Mouse (Mus musculus) kidney, postnatal 0 days (tissue): ENCODE results near the gene Ciao1. TPM values are rescaled to one million over a fixed set of nuclear protein-coding genes. Genes with fewer than 3 reads are reported as not detected.
"Not testable (repeated sequence)": the region's sequence is repeated elsewhere in the genome, so short reads cannot be mapped to it uniquely, and the experiment has no call there.

ENCODE experiments used
- ATAC-seq: fragments of 200-750 bp; cut with Nextera tagmentation; replicated peaks from 2 replicates; pipeline ENCODE4 v1.8.0; 2017; ENCODE audit warnings: low read depth, moderate number of reproducible peaks, moderate TSS enrichment, moderate library complexity; ENCODE audit not compliant: low FRiP score
- DNase-seq: peaks from one replicate; pipeline ENCODE4 v3.0.0-alpha.2; 2016; ENCODE audit warnings: low spot score
- H3K27ac ChIP-seq: fragments of 300-500 bp; sonication (generic); 2 replicates; pipeline ENCODE4 v1.5.1; 2014; ENCODE audit warnings: mild to moderate bottlenecking
- H3K27me3 ChIP-seq: fragments of 300-500 bp; sonication (generic); 2 replicates; pipeline ENCODE4 v1.6.1; 2014; ENCODE audit warnings: low read length, mixed read lengths; ENCODE audit not compliant: insufficient read depth
- H3K36me3 ChIP-seq: fragments of 300-500 bp; sonication (generic); 2 replicates; pipeline ENCODE4 v1.6.1; 2014; ENCODE audit warnings: low read length, mixed read lengths; ENCODE audit not compliant: insufficient read depth
- H3K4me1 ChIP-seq: fragments of 300-500 bp; sonication (generic); replicated peaks from 2 replicates; pipeline ENCODE4 v1.6.1; 2014; ENCODE audit warnings: antibody characterized with exemption, low read length, mixed read lengths; ENCODE audit not compliant: insufficient read depth
- H3K4me2 ChIP-seq: fragments of 300-500 bp; sonication (generic); 2 replicates; pipeline ENCODE4 v1.6.1; 2014; ENCODE audit warnings: mild to moderate bottlenecking, low read length, moderate library complexity, mixed read lengths
- H3K4me3 ChIP-seq: fragments of 300-500 bp; sonication (generic); replicated peaks from 2 replicates; pipeline ENCODE4 v1.5.1; 2014; ENCODE audit warnings: low read depth, low read length
- H3K9ac ChIP-seq: fragments of 300-500 bp; sonication (generic); 2 replicates; pipeline ENCODE4 v1.6.1; 2014; ENCODE audit warnings: low read depth, low read length
- H3K9me3 ChIP-seq: fragments of 300-500 bp; sonication (generic); replicated peaks from 2 replicates; pipeline ENCODE4 v1.6.1; 2016; ENCODE audit warnings: low read length, inconsistent platforms, mixed read lengths
- CTCF ChIP-seq: IDR thresholded peaks from 2 replicates; pipeline ENCODE4 v1.5.1; 2016; ENCODE audit warnings: antibody characterized with exemption, low read depth, mild to moderate bottlenecking, moderate library complexity
- WGBS: fragments of 180-500 bp; shearing (Covaris S2); extraction: QIAGEN DNeasy Blood & Tissue Kit; methylation state at CpG from one replicate; pipeline ENCODE4 v1.1.7; 2014; 5-methylcytosine and 5-hydroxymethylcytosine counted together
- polyA plus RNA-seq: library from polyadenylated mRNA; unstranded; fragments of >200 nt; fragmentation: Nextera tagmentation; extraction: Ambion mirVana; gene quantifications from 2 replicates; pipeline ENCODE4 v1.2.1, GENCODE M21; 2015

Gene Ciao1
- polyA plus RNA-seq, 1 experiment from 2014 or later: 67.8 TPM

DNA sequence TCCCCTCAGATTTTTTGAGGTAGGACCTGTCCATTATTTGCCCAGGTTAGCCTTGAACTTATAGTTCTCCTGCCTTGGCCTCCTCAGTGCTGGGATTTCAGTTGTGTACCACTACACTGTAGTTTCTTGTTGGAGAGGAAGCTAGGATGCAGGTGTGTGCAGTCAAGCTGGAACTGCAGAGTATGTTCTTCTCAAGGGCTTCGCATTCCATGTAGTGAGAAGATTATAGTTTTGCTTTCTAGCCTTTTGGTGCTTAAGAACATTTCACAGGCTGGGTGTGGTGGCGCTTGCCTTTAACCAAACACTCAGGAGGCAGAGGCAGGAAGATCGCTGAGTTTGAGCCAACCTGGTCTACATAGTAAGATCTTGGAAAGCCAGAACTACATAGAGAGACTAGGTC, 25.2 kb upstream of the Ciao1 start:
- ATAC-seq (no peak), DNase-seq (no peak)
- no peak for TF ChIP-seq CTCF
- Histone ChIP-seq H3K4me3 (no peak overlapping the region), H3K27me3 (no peaks in the 10 kb centered on the region), H3K9ac (no peak overlapping the region), H3K36me3 (no peaks in the 10 kb centered on the region), H3K4me2 (no peak overlapping the region), H3K4me1 (peaks cover 4% of the 10 kb centered on the region; the same call in 1 of the 2 replicates), H3K9me3 (no peaks in the 10 kb centered on the region), H3K27ac (no peak overlapping the region)
- over 99% methylated on average over 3 of the region's 3 CpGs for WGBS

- H3K27ac ChIP-seq, H3K36me3 ChIP-seq, H3K4me1 ChIP-seq, H3K4me2 ChIP-seq, H3K27me3 ChIP-seq, H3K9me3 ChIP-seq, ATAC-seq, H3K9ac ChIP-seq, DNase-seq, H3K4me3 ChIP-seq: not testable (repeated sequence)
- 86% methylated on average over 4 of the region's 4 CpGs for WGBS
These were observed 24.4 kb upstream of the Ciao1 start for GRCm38 (mm10) chr2:127272049-127272448.

DNA sequence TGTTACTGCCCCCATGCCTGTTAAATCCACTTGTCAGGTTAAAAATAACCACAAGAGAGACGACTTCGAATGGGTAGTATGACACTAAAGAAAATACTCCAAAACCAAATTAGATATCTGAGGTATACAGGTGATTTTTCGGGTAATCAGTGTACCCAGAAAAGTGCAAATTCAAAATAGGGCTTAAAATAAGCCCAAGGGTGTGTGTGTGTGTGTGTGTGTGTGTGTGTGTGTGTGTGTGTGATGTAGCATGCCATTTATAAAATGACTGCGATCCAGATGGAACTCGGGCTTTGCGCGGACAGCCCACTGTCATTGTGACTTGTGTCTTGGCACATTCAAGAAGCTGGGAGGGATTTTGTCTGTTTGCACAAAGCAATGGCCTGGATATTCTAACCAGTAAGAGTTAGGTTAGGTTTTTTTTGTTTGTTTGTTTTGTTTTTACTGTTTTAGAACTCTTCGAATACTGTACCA, 23.5 kb upstream of the Ciao1 start:
- peak overlapping the region; percentile 99 for H3K27ac ChIP-seq
- peak overlapping the region; percentile 88 for H3K4me2 ChIP-seq
- no peaks in the 10 kb centered on the region for H3K27me3 ChIP-seq
- peak overlapping the region; percentile 89 for H3K9ac ChIP-seq
- peak overlapping the region; percentile 91 for H3K4me3 ChIP-seq
- no peaks in the 10 kb centered on the region for H3K9me3 ChIP-seq
- peaks cover 2% of the 10 kb centered on the region; the same call in 1 of the 2 replicates for H3K4me1 ChIP-seq
- ATAC-seq (no peak), DNase-seq (peak; percentile 35)
- WGBS: 7% methylated on average over 8 of the region's 8 CpGs
- H3K36me3 ChIP-seq: no peaks in the 10 kb centered on the region
- TF ChIP-seq CTCF: no peak

- TF ChIP-seq CTCF: no peak
- Histone ChIP-seq H3K9ac (peak overlapping the region; percentile 89), H3K9me3 (no peaks in the 10 kb centered on the region), H3K4me3 (peak overlapping the region; percentile 91), H3K36me3 (no peaks in the 10 kb centered on the region), H3K27me3 (no peaks in the 10 kb centered on the region), H3K4me1 (no peaks in the 10 kb centered on the region; the same call in 1 of the 2 replicates), H3K4me2 (peak overlapping the region; percentile 88), H3K27ac (peak overlapping the region; percentile 99)
- 0% methylated on average over 64 of the region's 75 CpGs for WGBS
- ATAC-seq (peak; percentile 92), DNase-seq (peak; percentile 91)
These were observed 22.9 kb upstream of the Ciao1 start for GRCm38 (mm10) chr2:127270300-127271041.

DNA sequence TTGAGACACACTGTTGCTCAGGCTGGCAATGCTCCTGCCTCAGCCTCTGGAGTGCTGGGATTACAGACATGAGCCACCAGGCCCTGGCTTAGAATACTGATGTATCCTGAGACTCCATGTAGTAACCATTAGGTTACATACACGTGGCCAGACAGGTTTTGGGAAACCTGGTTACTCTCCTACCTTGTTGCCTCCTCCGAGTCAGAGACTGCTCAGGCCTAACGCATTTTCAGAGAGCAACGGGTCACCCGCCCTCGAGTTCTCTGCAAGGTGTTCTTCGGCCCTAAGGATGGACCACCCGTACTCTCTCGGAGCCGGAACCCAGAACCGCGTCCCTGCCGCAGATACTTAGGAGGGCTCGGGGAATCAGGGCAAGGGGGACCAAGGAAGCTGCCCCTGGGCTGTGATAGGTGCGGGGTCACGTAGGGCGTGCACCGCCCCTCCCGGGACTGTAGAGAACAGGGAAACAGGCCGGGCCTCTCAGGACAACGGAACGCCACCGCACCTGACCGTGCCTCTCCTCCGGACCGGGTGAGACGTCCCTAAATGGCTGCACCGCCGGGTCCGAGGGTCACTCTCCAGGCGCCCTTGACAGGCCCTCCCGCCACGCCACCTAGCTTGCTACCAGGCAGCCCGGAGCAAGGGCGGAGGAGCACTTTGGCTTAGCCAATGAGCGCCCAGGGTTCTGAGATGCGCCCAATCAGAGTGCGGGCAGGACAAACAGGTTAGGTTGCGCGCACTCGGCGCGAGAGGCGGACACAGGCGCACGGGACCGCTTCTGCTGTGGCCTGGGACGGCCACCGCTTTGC, 22.1 kb upstream of the Ciao1 start, which contains the start of gene Stard7:
TSS of gene Stard7 (plus strand) at position 728 of the 809 bp plus-strand sequence.
- H3K27me3 ChIP-seq: no peaks in the 10 kb centered on the region
- peak within 1 kb of the TSS; percentile 99 for H3K27ac ChIP-seq
- peak within 1 kb of the TSS; percentile 91 for H3K4me3 ChIP-seq
- ATAC-seq (peak; percentile 99), DNase-seq (peak; percentile 99)
- under 1% methylated on average over 49 of the region's 49 CpGs for WGBS
- no peaks in the 10 kb centered on the region for H3K9me3 ChIP-seq
- TF ChIP-seq CTCF: peak; percentile 60
- peak within 1 kb of the TSS; percentile 89 for H3K9ac ChIP-seq
- H3K4me1 ChIP-seq: no peaks in the 10 kb centered on the region; the same call in 1 of the 2 replicates
- no peaks in the 10 kb centered on the region for H3K36me3 ChIP-seq
- peak within 1 kb of the TSS; percentile 88 for H3K4me2 ChIP-seq

DNA sequence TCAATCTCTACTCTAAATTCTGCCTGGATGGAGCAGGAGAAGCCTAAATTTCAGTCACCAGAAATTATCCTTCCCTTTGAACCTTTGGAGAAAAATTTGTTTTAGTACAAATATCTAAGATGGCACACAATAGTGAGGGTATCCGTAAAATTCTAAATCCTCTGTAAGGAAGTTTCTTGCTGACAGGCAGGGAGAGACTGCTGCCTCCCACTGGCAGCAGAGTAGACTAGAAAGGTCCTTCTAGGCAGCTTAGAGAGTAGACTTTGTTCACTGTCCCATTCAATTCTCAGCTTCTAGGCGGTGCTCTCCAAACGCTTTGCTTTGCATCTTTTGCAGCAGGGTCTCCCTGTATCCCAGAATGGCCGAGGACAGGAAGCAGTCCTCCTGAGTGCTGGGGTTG, 20.2 kb upstream of the Ciao1 start:
- Histone ChIP-seq H3K4me2 (no peak overlapping the region), H3K36me3 (no peaks in the 10 kb centered on the region), H3K4me1 (no peaks in the 10 kb centered on the region; the same call in 1 of the 2 replicates), H3K4me3 (no peak overlapping the region), H3K9me3 (no peaks in the 10 kb centered on the region), H3K27ac (0 out of 2 replicates have a peak overlapping the region, but pooled peaks have one; percentile 6), H3K27me3 (no peaks in the 10 kb centered on the region), H3K9ac (no peak overlapping the region)
- TF ChIP-seq CTCF: peak; percentile 50
- ATAC-seq: no peak
- no peak for DNase-seq
- 41% methylated on average over 4 of the region's 4 CpGs for WGBS
